Mouse (Mus musculus): ENCODE data around the gene Wdr12. TPM values are rescaled to one million over a fixed set of nuclear protein-coding genes. Genes with fewer than 3 reads are reported as not detected.

Wdr12 gene
- total RNA-seq, 1 experiment from 2014 or later = 17.9 TPM

Other genes with a start within 250 kb of the Wdr12 start
- 40.2 TPM in 2 replicates for gene Fam117b, start 185.6 kb downstream of the Wdr12 start, total RNA-seq (2021)
- gene Ica1l, start 55.5 kb downstream of the Wdr12 start, total RNA-seq (2021) = 1.7 and 1.8 TPM in 2 replicates
- gene Carf, start 398 bp downstream of the Wdr12 start, total RNA-seq (2021) = 13.8 and 17.9 TPM in 2 replicates
- 73.8 and 77.7 TPM in 2 replicates for gene Nbeal1, start 82.0 kb upstream of the Wdr12 start, total RNA-seq (2021)
- gene Cyp20a1, start 244.7 kb upstream of the Wdr12 start, total RNA-seq (2021) = 17.3 and 34.4 TPM in 2 replicates